Mouse (Mus musculus) stomach, embryonic 16.5 days (tissue): ENCODE measurements at regions not wholly inside any gene's neighbourhood (a gene's known extent, or its start where the extent isn't known, plus 50 kb on each side); places are given as distances from the start of the nearest gene placed in this dataset.
"Not testable (repeated sequence)": the region's sequence is repeated elsewhere in the genome, so short reads cannot be mapped to it uniquely, and the experiment has no call there.

Source experiments
- ATAC-seq: fragments of 200-750 bp; cut with Nextera tagmentation; 2 replicates; pipeline ENCODE4 v1.8.0; 2017; ENCODE audit warnings: moderate number of reproducible peaks, moderate TSS enrichment; ENCODE audit not compliant: insufficient read depth, low FRiP score
- H3K27ac ChIP-seq: fragments of 300-500 bp; sonication (generic); 2 replicates; pipeline ENCODE4 v1.5.1; 2014; ENCODE audit warnings: low read length
- H3K27me3 ChIP-seq: fragments of 300-500 bp; sonication (generic); 2 replicates; pipeline ENCODE4 v1.6.1; 2014; ENCODE audit warnings: low read length, control low read depth, mixed read lengths; ENCODE audit not compliant: control insufficient read depth, insufficient read depth
- H3K36me3 ChIP-seq: fragments of 300-500 bp; sonication (generic); 2 replicates; pipeline ENCODE4 v1.6.1; 2014; ENCODE audit warnings: low read length; ENCODE audit not compliant: control insufficient read depth, insufficient read depth
- H3K4me1 ChIP-seq: fragments of 300-500 bp; sonication (generic); 2 replicates; pipeline ENCODE4 v1.6.1; 2014; ENCODE audit warnings: low read length, control low read depth, mixed read lengths; ENCODE audit not compliant: control insufficient read depth, insufficient read depth
- H3K4me2 ChIP-seq: fragments of 300-500 bp; sonication (generic); 2 replicates; pipeline ENCODE4 v1.6.1; 2014; ENCODE audit warnings: low read depth, low read length, mixed read lengths
- H3K4me3 ChIP-seq: fragments of 300-500 bp; sonication (generic); replicated peaks from 2 replicates; pipeline ENCODE4 v1.5.1; 2014; ENCODE audit warnings: mild to moderate bottlenecking, low read length
- H3K9ac ChIP-seq: fragments of 300-500 bp; sonication (generic); 2 replicates; pipeline ENCODE4 v1.6.1; 2014; ENCODE audit warnings: low read length
- H3K9me3 ChIP-seq: fragments of 300-500 bp; sonication (generic); replicated peaks from 2 replicates; pipeline ENCODE4 v1.6.1; 2016; ENCODE audit warnings: low read length, control low read depth; ENCODE audit not compliant: control insufficient read depth
- WGBS: fragments of 180-500 bp; shearing (Covaris S2); extraction: QIAGEN DNeasy Blood & Tissue Kit; methylation state at CpG from one replicate; pipeline ENCODE4 v1.1.7; 2014; 5-methylcytosine and 5-hydroxymethylcytosine counted together

DNA sequence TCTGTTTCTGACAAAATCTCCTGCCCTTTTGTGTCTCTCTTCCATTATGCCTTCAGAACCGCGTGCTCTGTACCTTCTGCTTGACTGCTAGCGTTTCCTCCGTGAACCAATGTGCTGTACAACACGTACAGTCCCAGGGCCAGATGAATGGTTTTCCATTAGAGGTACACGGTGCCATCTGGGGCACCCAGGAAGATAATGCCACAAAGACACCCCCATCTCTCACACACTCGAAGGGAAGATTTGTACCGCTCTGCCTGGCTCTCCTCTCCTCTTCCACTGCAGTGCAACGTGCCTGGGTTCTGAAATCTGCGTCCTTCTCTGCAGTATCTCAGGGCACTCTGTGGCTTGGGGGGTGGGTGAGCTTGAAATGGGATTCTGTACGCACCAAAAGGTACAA lies 487.4 kb upstream of the Stxbp6 start:
- 75% methylated on average over 11 of the region's 11 CpGs for WGBS
- H3K4me3 ChIP-seq: no peak overlapping the region
- H3K4me1 ChIP-seq: no peaks in the 10 kb centered on the region

DNA sequence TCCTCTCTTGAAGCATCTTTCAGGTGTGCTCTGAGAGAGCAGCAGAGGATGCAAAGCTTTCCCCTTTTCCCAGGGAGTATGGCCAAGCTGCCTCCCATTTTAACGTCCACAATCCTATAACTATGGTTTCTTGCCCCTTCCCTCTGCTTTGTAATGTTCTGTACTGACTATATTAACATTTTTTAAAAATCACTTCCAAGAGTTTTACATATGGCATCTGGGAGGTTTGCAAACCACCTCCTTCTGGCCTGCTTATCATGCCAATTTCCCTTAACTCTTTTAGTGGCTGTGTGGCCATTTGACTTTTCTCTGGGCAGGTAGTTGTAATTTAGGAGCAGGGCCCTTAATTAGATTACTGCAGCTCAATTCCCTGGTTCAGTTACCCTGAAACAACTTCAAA lies 486.9 kb upstream of the Stxbp6 start:
- ATAC-seq: no peak
- 57% methylated on average over 1 of the region's 1 CpGs for WGBS
- no peak overlapping the region for H3K27ac ChIP-seq
- H3K27me3 ChIP-seq: no peaks in the 10 kb centered on the region
- no peaks in the 10 kb centered on the region for H3K9me3 ChIP-seq
- H3K4me2 ChIP-seq: no peak overlapping the region
- no peak overlapping the region for H3K9ac ChIP-seq
- H3K4me1 ChIP-seq: no peaks in the 10 kb centered on the region
- no peak overlapping the region for H3K4me3 ChIP-seq
- H3K36me3 ChIP-seq: no peaks in the 10 kb centered on the region

More for the DNA sequence above, 487.4 kb upstream of the Stxbp6 start:
- ATAC-seq: no peak
- Histone ChIP-seq H3K36me3 (no peaks in the 10 kb centered on the region), H3K4me2 (no peak overlapping the region), H3K27ac (no peak overlapping the region), H3K9me3 (no peaks in the 10 kb centered on the region), H3K27me3 (no peaks in the 10 kb centered on the region), H3K9ac (no peak overlapping the region)

DNA sequence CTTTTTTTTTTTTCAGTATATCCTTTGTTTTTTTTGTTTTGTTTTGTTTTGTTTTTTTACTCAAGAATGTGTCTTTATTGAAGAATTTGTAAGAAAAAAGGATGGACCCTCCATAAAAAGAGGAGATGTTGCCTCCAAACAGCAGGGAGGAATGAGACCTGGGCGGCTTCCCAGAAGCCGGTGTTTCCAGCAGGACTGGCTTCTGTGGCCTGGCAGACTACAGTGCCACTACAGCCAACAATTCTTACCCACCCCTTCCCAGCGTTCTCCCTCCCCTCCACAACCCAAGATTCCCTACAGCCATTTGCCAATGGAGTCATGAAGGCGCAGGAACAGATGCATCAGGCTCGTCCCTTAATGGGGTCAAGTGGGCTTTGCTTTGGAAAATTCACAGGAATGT lies 475.4 kb upstream of the Stxbp6 start:
- not testable (repeated sequence) for H3K9me3 ChIP-seq, H3K27me3 ChIP-seq, H3K36me3 ChIP-seq, H3K4me3 ChIP-seq, ATAC-seq, H3K27ac ChIP-seq, H3K9ac ChIP-seq, H3K4me2 ChIP-seq, H3K4me1 ChIP-seq
- WGBS: 75% methylated on average over 5 of the region's 5 CpGs

DNA sequence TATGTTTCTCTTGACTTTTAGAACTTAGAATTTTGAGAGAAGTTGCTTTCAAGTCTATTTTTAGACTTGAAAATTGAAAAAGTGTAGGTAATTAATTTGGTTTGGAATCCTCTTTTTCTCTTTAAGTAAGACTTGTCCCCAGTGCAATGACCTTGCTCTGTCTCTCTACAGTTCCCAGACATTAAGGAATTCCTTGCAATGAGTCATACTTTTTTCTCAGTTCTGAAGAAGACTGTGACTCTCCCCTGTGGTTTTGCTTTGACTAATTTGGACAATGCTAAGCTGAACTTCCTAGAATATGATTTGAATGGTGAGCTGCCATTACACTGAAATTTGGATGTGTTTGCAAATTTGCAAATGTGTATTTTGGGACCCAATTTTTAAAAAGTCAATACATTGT lies 445.0 kb upstream of the Stxbp6 start:
- Histone ChIP-seq H3K9ac (no peak overlapping the region), H3K27ac (no peak overlapping the region)
- ATAC-seq: no peak

DNA sequence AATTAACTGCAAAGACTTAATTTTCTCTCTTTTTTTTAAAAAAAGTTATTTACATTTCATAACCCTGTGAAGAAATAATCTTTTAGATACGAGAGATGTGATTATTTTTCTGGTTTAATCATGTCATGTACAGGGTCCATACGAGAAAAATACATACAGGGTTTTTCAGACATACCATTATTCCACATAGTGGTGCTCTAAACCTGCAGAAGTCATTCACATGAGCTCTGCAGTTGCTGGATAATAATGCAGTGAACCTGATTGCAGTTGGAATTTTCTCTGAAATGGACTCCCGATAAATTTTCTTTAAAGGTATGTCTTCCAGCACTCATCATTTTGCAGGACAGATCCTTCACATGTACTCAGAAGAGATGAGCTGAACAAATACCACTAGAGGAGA lies 439.9 kb upstream of the Stxbp6 start:
- no peaks in the 10 kb centered on the region for H3K36me3 ChIP-seq
- H3K4me2 ChIP-seq: no peak overlapping the region
- no peaks in the 10 kb centered on the region for H3K9me3 ChIP-seq
- WGBS: 59% methylated on average over 3 of the region's 3 CpGs
- H3K27me3 ChIP-seq: no peaks in the 10 kb centered on the region
- H3K4me3 ChIP-seq: no peak overlapping the region
- no peak overlapping the region for H3K9ac ChIP-seq
- ATAC-seq: no peak
- H3K4me1 ChIP-seq: no peaks in the 10 kb centered on the region
- H3K27ac ChIP-seq: no peak overlapping the region

More for the DNA sequence above, 445.0 kb upstream of the Stxbp6 start:
- Histone ChIP-seq H3K9me3 (no peaks in the 10 kb centered on the region), H3K4me3 (no peak overlapping the region), H3K27me3 (no peaks in the 10 kb centered on the region), H3K4me1 (no peaks in the 10 kb centered on the region), H3K4me2 (no peak overlapping the region), H3K36me3 (no peaks in the 10 kb centered on the region)

DNA sequence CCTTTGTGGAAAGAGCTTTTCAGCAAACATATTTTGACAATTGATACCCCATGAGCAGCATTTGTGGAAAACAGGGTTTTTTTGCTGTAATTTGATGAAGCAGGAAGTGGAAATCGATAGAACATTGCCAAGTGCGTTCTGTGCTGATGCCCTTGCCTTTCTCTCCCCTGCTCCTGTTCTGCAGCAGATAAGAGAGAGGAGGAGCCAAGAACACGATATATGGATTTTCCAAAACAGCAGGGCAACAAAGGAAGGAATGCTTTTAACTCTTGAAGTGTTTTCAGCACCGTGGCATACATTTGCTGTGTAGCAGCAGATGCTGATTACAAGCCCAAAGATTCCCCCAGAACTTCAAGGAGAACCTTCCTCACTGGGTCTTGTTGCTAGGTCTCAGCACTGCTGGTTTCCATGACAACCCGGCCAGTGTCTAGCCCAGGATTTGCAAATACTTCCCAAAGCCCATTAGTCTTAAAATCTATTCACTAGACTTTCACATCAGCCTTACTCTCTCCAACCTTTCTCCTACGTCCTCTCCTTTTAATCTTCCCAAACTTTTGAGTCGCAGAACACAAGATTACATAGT lies 433.0 kb upstream of the Stxbp6 start:
- H3K4me1 ChIP-seq: no peaks in the 10 kb centered on the region
- H3K36me3 ChIP-seq: no peaks in the 10 kb centered on the region
- no peak overlapping the region for H3K27ac ChIP-seq
- no peaks in the 10 kb centered on the region for H3K9me3 ChIP-seq
- H3K4me3 ChIP-seq: no peak overlapping the region
- no peak overlapping the region for H3K9ac ChIP-seq
- ATAC-seq: no peak
- no peak overlapping the region for H3K4me2 ChIP-seq
- H3K27me3 ChIP-seq: no peaks in the 10 kb centered on the region
- WGBS: 31% methylated on average over 7 of the region's 7 CpGs

DNA sequence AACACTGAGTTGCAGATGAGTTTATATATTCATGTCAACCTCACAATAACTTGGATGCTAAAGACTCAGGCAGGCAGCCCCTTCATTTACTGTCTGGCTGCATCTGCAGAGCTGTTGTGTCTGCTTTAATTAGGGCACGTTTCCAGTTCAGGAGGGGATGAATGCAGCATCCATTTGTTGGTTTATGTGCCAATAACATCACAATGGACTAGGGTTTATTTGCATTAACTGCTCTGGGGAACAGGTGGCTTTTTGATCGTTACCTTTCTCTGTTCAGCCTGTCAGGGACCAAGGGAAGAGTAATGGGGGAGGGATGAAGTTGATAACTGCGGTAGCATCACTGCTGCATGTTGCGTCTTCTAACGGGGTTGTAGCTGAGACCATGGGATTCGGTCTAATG lies 425.3 kb upstream of the Stxbp6 start:
- 55% methylated on average over 6 of the region's 6 CpGs for WGBS
- Histone ChIP-seq H3K9ac (no peak overlapping the region), H3K27ac (no peak overlapping the region), H3K36me3 (no peaks in the 10 kb centered on the region), H3K4me3 (no peak overlapping the region), H3K4me1 (no peaks in the 10 kb centered on the region), H3K4me2 (no peak overlapping the region), H3K27me3 (no peaks in the 10 kb centered on the region), H3K9me3 (no peaks in the 10 kb centered on the region)
- ATAC-seq: no peak

DNA sequence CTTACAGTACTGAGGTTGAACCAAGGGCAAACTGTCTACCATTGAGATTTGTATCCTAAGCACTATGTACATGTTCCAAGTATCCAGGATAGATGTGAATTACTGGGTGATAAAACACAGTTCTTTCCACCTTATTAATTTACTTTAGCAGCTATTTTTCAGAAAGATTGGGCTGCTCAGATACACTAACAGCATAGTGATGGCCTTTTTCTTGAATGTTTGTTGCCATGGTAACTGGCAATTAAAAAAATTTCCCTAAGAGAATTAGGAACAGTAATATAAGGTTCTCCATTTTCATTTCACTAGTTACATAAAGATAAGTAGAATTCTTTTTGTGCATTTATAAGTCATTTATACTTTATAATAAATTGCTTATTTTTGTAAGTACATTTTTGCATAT lies 423.7 kb upstream of the Stxbp6 start:
- H3K4me2 ChIP-seq: no peak overlapping the region
- H3K4me1 ChIP-seq: no peaks in the 10 kb centered on the region
- no peaks in the 10 kb centered on the region for H3K36me3 ChIP-seq
- H3K9ac ChIP-seq: no peak overlapping the region
- H3K27me3 ChIP-seq: no peaks in the 10 kb centered on the region
- no peak overlapping the region for H3K4me3 ChIP-seq
- H3K27ac ChIP-seq: no peak overlapping the region
- no peak for ATAC-seq
- H3K9me3 ChIP-seq: no peaks in the 10 kb centered on the region

- ATAC-seq: no peak
- 58% methylated on average over 1 of the region's 1 CpGs for WGBS
- no peak overlapping the region for H3K4me3 ChIP-seq
Measured at GRCm38 (mm10) chr12:45489029-45489428, 414.5 kb upstream of the Stxbp6 start.

DNA sequence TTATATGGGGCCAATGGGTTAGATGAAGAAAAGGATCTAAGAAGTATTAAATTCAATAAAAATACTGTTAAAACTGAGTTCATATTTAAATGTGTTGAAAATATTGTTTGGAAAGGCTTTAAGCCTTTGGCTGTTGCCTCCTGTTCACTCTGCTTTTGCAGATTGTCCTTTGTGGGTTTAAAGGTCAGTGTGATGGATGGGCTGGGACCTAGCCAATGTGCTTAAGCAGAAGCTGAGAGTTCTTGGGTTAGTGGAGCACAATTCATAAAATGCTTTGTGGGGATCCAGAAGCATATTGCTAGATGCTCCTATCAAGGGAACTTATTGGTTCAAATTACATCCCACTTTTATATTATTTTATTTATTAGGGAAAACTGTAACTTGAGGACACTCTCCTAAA lies 402.4 kb upstream of the Stxbp6 start:
- H3K9ac ChIP-seq: no peak overlapping the region
- no peaks in the 10 kb centered on the region for H3K27me3 ChIP-seq
- no peak overlapping the region for H3K4me2 ChIP-seq
- H3K27ac ChIP-seq: no peak overlapping the region
- ATAC-seq: no peak
- H3K4me3 ChIP-seq: no peak overlapping the region
- no peaks in the 10 kb centered on the region for H3K36me3 ChIP-seq
- H3K9me3 ChIP-seq: no peaks in the 10 kb centered on the region
- no peaks in the 10 kb centered on the region for H3K4me1 ChIP-seq

More at GRCm38 (mm10) chr12:45489029-45489428, 414.5 kb upstream of the Stxbp6 start:
- H3K27ac ChIP-seq: no peak overlapping the region
- no peaks in the 10 kb centered on the region for H3K27me3 ChIP-seq
- H3K4me2 ChIP-seq: no peak overlapping the region
- H3K9ac ChIP-seq: no peak overlapping the region
- H3K4me1 ChIP-seq: no peaks in the 10 kb centered on the region
- H3K36me3 ChIP-seq: no peaks in the 10 kb centered on the region
- H3K9me3 ChIP-seq: no peaks in the 10 kb centered on the region
